Mouse (Mus musculus) MEL (cell line): Measurements from ENCODE around the gene E130208F15Rik.
A peak's percentile ranks its signal among the peaks of the same experiment; 100 is the strongest.

Experiments used
- CTCF ChIP-seq, 3 experiments: IDR thresholded peaks in 2 of 3; conservative IDR thresholded peaks in 1 of 3; 2 replicates each; pipeline ENCODE4 v1.5.1; 2011 to 2012; ENCODE audit warnings: low read length in 3 of 3, low read depth in 2 of 3, mild to moderate bottlenecking in 2 of 3, improper control_type of control experiment in 1 of 3, inconsistent platforms in 1 of 3, mixed read lengths in 1 of 3, moderate library complexity in 1 of 3; ENCODE audit not compliant: control insufficient read depth in 1 of 3, insufficient read depth in 1 of 3, poor library complexity in 1 of 3, severe bottlenecking in 1 of 3
- E2F4 ChIP-seq: IDR thresholded peaks from 2 replicates; pipeline ENCODE4 v1.6.1; 2011; ENCODE audit warnings: low read depth, low read length, improper control_type of control experiment, borderline replicate concordance
- EP300 ChIP-seq, 2 experiments: IDR thresholded peaks; 2 replicates each; pipeline ENCODE4 v1.6.1; 2011; ENCODE audit warnings: improper control_type of control experiment in 2 of 2, low read length in 2 of 2, low read depth in 1 of 2, mild to moderate bottlenecking in 1 of 2
- ETS1 ChIP-seq: IDR thresholded peaks from 2 replicates; pipeline ENCODE4 v1.6.1; 2012; ENCODE audit warnings: low read depth, mild to moderate bottlenecking, inconsistent platforms, low read length, improper control_type of control experiment, moderate library complexity
- GABPA ChIP-seq: IDR thresholded peaks from 2 replicates; pipeline ENCODE4 v1.6.1; 2012; ENCODE audit warnings: low read depth, mild to moderate bottlenecking, inconsistent platforms, low read length, improper control_type of control experiment, moderate library complexity
- MEF2A ChIP-seq: IDR thresholded peaks from 2 replicates; pipeline ENCODE4 v1.6.1; 2014; ENCODE audit warnings: low read depth, mild to moderate bottlenecking, inconsistent platforms, low read length, improper control_type of control experiment; ENCODE audit not compliant: poor library complexity, insufficient replicate concordance, severe bottlenecking; ENCODE audit errors: extremely low read depth
- POLR2A ChIP-seq, 2 experiments: IDR thresholded peaks; 2 replicates each; pipeline ENCODE4 v1.6.1; 2011 to 2012; ENCODE audit warnings: low read length in 2 of 2, mild to moderate bottlenecking in 2 of 2, control low read depth in 1 of 2, improper control_type of control experiment in 1 of 2, low read depth in 1 of 2, moderate library complexity in 1 of 2; ENCODE audit not compliant: control insufficient read depth in 1 of 2, insufficient read depth in 1 of 2, poor library complexity in 1 of 2
- SMC3 ChIP-seq: IDR thresholded peaks from 2 replicates; pipeline ENCODE4 v1.6.1; 2011; ENCODE audit warnings: low read depth, low read length, improper control_type of control experiment
- TCF12 ChIP-seq: IDR thresholded peaks from 2 replicates; pipeline ENCODE4 v1.6.1; 2014; ENCODE audit warnings: low read depth, mild to moderate bottlenecking, inconsistent platforms, low read length, improper control_type of control experiment, moderate library complexity
- USF1 ChIP-seq: IDR thresholded peaks from 2 replicates; pipeline ENCODE4 v1.6.1; 2014; ENCODE audit warnings: low read depth, mild to moderate bottlenecking, inconsistent platforms, low read length, improper control_type of control experiment, moderate library complexity
- ZC3H11A ChIP-seq: IDR thresholded peaks from 2 replicates; pipeline ENCODE4 v1.6.1; 2012; ENCODE audit warnings: low read depth, mild to moderate bottlenecking, inconsistent platforms, low read length, improper control_type of control experiment

DNA sequence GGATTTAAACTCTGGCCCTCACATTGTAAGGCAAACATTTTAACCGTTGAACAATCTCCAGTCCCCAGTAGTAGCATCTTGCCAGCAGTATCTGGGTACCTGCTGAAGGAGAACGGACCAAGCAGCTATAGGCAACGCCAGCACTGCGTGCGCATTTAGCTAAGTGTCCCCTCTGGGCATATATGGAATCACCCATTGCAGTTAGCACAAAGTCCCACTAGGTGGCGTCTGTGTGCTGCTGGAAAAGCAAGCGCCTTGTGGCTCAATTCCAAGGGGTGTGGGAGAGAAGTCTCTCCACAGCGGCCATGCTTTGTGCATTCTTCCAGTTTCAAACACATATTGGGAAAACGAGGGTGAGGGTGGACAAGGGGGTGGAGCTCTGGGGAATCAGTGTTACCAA is 14.8 kb downstream of the E130208F15Rik start:
- TF ChIP-seq CTCF (IDR thresholded peaks at IDR 0.05 in 2 of 3, conservative IDR thresholded peaks at IDR 0.05 in 1 of 3; ENCODE audit: control insufficient read depth in 1 of 3, insufficient read depth in 1 of 3, low read depth in 2 of 3, low read length in 3 of 3, poor library complexity in 1 of 3, severe bottlenecking in 1 of 3) (peak; percentile 87 to 94 (median 91)), POLR2A (IDR thresholded peaks at IDR 0.05; ENCODE audit: control insufficient read depth in 1 of 2, insufficient read depth in 1 of 2, low read depth in 1 of 2, low read length in 2 of 2, poor library complexity in 1 of 2) (no peak), EP300 (IDR thresholded peaks at IDR 0.05; ENCODE audit: low read depth in 1 of 2, low read length in 2 of 2) (no peak), E2F4 (no peak), ZC3H11A (peak; percentile 55), SMC3 (peak; percentile 84), ETS1 (no peak), TCF12 (no peak), USF1 (no peak), MEF2A (no peak), GABPA (no peak)
